Mouse (Mus musculus) MN1 (cell line): ENCODE measurements around the gene Tbxas1.

Experiments used
- DNase-seq: peaks from one replicate; pipeline ENCODE4 v3.0.0-alpha.2; 2016; ENCODE audit warnings: low spot score

Gene Tbxas1

DNA sequence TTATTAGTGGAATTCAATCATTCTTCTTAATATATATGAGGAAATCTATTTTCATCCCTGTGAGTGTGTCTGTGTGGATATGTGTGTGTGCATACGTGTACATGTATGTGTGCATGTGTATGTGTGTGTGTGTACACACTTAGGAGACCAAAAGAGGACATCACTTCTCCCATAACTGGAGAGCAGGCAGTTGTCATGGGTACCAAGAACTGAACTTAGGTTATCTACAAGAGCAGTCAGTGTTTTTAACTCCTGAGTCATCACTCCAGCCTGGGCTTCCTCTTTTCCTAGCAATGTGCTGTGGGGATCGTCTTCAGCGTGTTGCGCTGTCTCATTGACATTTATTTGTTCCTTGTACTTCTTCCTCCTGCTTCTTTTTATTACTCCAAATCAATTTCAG, 24.9 kb downstream of the Tbxas1 start:
- DNase-seq = no peak

DNA sequence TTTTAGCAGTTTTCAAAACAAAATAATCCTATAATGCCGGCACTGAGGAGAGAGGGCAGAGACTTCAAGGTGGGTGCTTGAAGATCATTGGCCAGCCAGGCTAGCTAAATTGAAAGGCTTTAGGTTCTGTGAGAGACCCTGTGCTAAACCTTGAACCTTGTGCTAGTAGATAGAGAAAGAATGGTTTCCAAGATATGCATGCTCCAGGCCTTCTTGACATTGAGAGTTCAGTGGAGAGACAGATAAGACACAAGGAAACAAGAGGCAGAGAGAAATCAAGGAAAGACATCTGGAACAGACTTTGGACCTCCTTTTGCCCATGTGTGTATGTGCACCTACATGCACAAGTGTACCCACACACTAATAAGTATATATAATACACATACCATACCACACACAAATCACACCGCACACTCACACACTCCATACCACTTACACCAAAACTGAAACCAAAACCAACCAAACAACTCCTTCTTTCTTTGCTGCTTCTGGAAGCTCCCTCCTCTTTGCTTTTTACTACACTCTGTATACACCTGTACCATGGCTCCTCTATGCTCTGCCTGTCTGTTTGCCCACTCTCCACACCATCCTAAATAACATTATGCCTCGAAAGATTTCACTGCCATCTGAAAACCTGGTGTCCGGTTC, 25.4 kb downstream of the Tbxas1 start:
- no peak for DNase-seq

DNA sequence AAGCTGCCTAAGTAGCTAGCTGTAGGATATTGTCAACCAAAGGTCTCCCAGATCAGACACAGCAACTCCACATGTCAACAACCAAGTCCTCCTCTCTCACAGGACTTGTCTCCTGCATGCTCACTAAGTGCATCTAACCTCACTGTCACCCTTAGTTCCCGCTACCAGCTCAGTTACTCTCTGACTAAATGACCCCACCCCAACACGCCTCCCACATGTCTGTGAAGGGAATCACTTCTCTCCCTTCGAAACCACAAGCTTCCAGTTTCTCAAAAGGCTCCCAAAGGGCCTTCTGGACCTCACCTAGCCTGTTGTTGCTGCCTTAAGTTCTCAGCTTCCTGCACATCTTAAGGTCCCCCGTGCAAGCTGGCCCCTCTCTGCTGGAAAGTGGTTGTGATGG, 25.9 kb downstream of the Tbxas1 start:
- DNase-seq = no peak

DNA sequence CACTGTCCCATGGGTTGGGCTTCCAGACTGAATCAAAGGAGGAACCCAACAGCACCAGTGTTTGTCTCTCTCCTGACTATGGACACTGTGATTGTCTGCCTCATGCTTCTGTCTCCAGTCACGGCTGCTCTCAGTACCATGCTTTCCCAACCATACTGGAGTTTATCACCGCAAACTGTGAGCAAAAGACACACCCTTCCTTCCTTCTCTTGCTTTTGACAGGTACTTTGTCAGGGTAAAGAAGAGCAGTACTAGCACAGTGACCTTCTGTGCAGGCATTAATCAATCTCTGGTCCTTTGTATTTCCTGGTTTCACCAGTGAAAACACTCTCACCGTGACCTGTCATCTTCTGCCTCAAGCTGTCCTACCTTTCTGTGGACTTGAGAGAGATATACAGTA, 26.4 kb downstream of the Tbxas1 start:
- no peak for DNase-seq

- DNase-seq = no peak
Observed at GRCm38 (mm10) chr6:38902820-38903439, 27.7 kb downstream of the Tbxas1 start.

- no peak for DNase-seq
Observed at GRCm38 (mm10) chr6:38906005-38906404, 30.8 kb downstream of the Tbxas1 start.

DNA sequence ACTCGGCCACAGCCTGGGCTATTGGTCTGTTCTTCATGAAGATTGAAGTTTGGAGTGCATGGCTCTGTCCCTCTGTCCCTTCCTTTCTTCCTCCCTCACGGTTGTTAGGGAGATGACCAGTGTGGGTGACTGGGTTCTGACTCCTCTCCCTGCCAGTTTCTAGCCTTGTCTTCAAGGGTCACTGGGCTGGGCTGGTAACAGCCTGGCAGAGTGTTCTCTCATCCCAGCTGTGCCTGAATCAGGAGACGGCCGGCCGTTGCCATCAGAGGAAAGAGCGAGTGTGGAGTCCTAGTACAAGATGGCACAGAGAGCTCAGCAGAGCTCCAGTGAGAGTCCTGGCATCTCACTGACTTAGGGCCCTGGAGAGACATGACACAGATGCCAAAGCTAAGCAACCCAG, 33.2 kb downstream of the Tbxas1 start:
- no peak for DNase-seq

- peak; percentile 56 for DNase-seq
Observed at GRCm38 (mm10) chr6:38910828-38911559, 35.8 kb downstream of the Tbxas1 start.

GRCm38 (mm10) chr6:38912121-38912660, 37.0 kb downstream of the Tbxas1 start:
- DNase-seq = no peak

DNA sequence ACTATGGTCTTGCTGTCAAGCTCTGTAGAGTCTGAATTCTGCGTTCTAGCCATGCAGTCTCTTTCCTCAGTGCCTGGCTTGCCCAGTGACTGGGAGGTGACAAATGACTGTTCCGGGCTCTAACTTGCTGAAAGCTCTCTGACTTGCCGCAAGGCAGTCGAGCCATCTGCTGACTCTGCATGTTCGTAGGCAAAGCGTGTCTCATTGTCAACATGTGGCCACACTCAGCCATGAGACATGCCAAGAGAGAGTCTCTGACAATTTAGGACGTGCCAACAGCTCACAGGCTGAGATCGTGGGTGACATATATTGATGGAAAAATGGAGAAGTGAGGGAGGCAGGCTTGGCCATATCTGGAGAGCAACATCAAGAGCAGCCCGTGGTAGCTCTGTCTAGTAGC, 37.6 kb downstream of the Tbxas1 start:
- no peak for DNase-seq

DNA sequence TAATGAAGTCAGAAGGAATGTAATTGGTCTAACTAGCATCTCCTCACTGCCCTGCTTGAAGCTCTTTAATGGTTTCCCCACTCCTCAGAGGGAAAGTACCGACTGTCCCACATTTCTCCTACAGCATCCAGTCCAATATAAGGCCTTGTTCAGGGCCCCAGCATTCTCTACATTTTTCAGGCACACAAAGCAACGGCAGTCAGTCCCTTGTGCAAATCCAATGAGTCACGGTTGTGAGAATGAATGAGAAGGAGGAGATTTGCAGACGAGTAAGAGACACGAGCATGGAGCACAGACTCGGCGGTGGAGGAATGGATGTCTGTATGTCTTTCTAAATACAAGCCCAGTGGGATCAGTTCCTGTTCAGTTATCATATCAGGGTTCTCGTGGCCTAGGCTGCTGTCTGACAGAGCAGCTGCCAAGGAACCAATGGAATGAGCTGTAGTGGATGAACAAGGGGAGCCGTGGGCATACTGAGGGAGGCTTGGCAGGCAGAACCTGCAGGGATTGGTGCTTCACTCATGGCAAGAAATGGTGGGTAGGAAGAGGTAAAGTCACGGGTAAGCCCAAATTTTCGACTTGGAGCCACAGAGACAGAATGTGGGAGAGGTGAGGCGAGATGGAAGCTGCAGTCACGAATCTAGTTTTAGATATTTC, 38.3 kb downstream of the Tbxas1 start:
- DNase-seq = no peak

DNA sequence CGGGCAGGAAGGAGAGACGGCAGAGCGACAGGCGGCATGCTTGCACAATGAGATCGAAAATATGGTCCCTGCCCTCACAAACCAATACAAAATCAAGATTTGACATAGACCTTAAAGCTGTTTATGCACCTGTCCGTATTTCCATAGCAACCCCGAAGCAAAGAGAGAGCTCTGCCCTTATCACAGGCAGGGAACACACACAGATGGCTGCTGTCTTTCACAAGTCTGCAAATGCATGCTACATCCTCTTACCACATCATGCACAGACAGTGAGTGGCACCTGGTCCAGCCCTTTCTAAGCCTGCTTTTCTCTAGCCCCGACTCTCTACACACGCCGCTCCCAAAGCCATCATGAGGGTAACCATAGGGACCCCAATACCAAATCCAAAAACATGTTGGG, 39.0 kb downstream of the Tbxas1 start:
- no peak for DNase-seq

DNA sequence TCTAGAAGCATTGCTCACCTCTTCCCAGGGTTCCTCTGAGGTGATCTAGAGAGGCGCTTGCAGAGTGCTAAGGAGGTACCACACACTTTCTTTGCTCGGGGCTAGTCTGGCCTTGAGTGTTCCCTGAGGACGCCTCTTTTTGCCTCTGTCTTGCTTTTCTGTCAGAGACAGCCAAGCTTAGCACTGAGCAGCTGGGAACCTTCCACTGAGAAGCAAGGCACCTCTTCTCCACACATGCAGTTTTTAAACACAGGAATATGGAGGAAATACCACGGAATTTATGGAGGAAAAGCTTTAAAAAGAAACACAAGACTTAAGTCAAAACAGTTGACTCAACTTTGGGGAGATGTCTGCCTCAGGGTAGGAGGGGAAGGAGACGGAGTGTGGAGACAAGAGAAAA, 40.6 kb downstream of the Tbxas1 start:
- no peak for DNase-seq

DNA sequence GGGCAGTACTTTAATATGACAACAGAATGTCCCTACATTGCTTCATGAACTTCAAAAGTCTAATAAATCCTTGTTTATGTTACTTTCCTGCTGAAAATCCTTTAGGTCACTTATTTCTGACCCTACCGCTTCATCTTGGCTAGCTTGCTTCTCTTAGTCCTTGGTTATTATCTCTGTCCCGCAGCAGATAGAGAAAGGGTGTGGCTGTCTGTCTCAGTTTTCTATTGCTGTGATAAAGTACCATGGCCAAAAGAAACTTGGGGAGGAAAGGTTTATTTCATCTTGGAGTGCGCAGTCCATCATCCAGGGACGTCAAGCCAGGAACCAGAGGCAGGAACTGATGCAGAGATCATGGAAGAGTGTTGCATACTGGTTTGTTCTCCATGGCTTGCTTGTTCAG, 41.4 kb downstream of the Tbxas1 start:
- no peak for DNase-seq

GRCm38 (mm10) chr6:38917415-38917814, 42.2 kb downstream of the Tbxas1 start:
- DNase-seq = no peak

DNA sequence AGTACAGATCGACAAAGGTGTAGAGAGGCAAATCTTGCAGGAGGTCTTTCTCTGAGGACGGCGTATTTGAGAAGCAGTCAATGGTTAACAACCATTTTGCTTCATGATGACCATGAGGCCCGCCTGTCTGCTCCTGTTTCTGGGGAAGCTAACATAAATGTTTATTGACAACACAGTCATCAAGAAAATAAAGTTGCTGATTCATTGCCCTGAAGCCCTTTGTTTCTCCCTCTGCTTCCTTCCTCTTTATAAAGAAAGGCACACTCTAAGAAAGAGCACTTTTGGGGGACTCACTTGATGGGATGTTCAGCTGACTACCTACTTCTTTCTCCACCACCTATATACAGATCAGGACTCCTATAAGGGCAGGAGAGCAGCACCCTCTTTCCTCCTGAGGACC, 43.5 kb downstream of the Tbxas1 start:
- no peak for DNase-seq

GRCm38 (mm10) chr6:38919135-38919740, 44.0 kb downstream of the Tbxas1 start:
- DNase-seq = no peak

- no peak for DNase-seq
Observed at GRCm38 (mm10) chr6:38920141-38920540, 44.9 kb downstream of the Tbxas1 start.

DNA sequence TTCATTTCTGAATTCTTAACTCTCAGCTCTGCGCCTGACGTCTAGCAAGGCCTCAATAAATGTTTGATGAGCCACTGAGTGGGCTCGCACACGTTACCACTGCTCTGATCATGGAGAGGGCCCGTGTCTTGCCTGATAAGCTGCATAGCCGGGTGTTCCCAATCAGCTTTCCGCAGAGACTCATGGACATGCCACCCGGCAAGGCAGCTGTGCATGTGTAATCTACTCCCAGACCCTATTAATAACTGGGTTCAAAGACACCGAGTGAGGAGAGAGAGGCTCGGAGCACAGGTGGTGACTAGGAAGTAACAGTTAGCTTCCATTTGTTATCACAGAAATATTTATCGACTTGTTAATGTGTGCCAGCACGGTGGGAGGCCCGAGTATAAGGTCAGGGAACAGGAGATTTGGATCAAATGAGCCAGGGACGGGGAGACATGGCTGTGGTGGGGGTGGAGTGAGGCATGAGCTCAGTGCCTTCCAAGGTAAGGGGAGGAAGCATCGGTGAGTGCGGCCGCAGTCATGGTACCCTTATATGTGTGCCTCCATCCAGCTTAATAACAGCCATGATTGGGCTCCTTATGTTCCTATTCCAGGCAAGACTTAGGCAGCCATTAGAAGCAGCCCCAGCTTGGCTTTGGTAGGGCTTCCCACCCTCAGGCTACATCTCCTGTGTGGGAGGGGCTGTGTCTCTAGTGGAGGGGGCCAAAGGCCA, 46.0 kb downstream of the Tbxas1 start:
- DNase-seq = no peak

DNA sequence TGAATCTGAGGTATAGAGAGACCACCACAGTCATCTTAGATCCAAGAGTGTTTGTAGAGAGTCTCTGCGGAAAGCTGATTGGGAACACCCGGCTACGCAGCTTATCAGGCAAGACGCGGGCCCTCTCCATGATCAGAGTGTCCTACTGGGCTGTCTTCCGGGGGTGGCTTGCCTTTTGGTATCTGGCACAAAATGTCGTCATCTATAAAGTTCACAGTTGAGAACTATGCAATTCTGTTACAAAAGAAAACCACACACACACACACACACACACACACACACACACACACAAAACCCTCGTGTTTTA, 46.6 kb downstream of the Tbxas1 start:
- no peak for DNase-seq

DNA sequence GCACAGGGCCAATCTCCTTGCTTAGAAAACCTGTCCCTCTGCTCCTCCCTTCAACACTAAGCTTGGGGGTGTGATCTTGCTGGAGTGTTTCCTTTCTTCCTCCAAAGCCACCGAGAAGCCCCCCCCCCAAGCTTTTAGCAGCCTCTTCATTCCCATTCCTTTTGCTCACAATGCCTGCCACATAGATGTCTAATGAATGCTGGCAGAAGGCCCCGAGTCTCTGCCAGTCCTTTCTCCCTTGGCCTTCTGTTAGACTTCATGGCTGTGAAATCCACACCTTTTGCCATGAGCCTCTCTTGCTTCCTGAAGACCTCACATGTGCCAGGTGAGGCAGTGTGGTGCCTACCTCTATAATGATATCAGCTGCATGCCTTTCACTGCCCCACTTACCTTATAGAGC, 47.3 kb downstream of the Tbxas1 start:
- DNase-seq = no peak

DNA sequence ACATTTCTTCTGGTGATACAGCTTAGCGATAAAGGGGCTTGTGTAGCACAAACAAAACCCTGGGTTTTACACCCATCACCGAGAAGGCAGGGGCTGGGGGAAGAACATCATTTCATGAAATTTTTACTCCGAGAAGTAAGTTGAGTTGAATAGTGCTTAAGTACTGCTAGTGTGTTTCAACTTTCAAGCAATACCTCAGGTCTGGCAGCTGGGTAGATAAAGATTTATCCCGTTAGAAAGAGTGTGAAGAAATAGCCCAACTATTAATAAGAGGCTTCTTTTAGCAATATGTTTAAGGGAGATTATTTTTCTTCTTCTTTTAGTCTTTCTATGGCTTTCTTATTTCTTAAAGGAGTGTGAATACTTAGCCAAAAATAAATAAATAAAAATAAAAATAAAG, 48.2 kb downstream of the Tbxas1 start:
- no peak for DNase-seq
